Mouse (Mus musculus) hematopoietic stem cell, adult 5-6 weeks (primary cell): ENCODE measurements around the gene Lingo2. TPM values are rescaled to one million over a fixed set of nuclear protein-coding genes. Genes with fewer than 3 reads are reported as not detected.
"Not testable (repeated sequence)": the region's sequence is repeated elsewhere in the genome, so short reads cannot be mapped to it uniquely, and the experiment has no call there.

Source experiments
- ATAC-seq, 2 experiments: fragments of 125-278 bp in 1 of 2; replicated peaks in 1 of 2; 2 replicates each; pipeline ENCODE4 v1.8.0; 2016 to 2017; ENCODE audit warnings: inconsistent platforms in 2 of 2, mild to moderate bottlenecking in 2 of 2, moderate number of reproducible peaks in 2 of 2, low read depth in 1 of 2, moderate TSS enrichment in 1 of 2; ENCODE audit not compliant: low FRiP score in 2 of 2, poor library complexity in 2 of 2, severe bottlenecking in 2 of 2, insufficient read depth in 1 of 2, low TSS enrichment in 1 of 2
- total RNA-seq: library from RNA; stranded (forward); fragments of 172-1452, 232-1000 nt; gene quantifications from 2 replicates; pipeline ENCODE4 v1.2.3, GENCODE M21; 2017

Gene Lingo2
- total RNA-seq, 1 experiment from 2014 or later = not detected

DNA sequence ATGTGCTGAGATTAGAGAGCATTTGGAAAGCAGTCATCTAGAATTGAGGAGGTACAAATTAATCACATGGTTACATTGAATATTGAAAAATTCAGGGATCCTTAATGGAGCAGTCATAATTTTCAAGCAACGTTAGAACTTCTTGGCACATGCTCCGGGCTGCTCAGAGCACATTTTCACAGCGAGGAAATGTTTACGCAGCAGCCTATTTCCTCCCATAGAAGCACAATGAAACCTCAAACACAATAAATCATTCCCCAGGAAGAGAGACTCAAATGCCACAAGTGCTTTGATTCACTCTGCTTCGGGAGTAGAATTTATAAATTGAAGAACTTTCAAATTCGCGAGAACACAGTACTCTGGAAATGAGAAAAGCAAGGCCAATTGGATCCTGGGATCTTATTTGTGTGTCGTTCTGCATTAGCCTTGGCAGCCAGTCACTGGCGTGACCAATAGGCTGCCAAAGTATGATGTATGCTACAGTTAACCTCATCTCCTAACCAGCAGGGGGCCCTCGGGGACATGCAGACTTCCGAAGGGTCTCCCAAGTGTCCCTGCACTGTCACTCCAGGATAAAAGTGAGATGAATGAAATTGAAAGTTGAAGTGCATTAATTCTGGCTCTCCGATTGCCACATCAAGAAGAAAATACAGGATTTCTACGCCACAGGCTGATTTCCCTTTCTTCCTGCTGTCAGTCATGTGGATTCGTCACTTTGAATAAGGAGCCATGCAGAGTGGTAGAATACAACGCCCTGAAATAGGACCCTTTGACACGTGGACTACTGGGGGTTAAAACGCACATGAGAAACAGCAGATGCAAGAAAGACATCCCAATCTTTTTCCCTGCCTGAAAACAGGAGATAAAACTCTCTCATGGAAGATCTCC is 662.5 kb downstream of the Lingo2 start:
- ATAC-seq = peak; percentile 93 to 94

DNA sequence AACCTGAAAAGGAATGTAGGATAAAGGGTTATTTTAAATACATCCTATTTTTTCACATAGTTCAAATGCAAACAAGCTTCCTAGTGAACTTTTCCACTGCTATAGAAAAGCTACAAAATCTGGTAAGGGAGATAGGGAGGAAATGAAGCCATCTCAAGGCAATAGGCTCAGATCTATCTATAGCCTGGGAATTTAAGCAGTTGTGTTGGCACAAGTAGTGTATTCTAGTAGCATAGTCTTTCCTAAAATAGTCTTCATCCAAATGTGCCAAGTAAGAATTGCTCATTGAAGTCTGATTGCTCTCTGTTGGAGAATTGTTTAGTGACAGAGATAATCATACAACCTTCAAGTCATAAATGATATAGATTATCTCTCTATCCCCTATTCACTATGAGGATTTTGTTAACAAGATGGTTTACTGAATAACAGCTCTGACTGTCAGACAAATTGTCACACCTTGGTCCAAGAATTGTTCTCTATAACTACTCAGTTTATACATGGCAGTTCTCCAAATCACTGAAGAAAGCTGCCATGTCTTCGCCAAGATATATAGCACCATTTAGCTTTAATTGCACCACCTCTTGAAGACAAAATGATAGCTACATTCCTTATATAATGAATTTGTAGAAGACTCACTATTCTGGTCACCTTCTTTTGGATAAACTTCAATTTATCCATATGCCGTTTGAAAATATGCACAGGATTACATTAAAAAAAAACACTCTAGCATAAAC is 688.9 kb downstream of the Lingo2 start:
- ATAC-seq = no peak

DNA sequence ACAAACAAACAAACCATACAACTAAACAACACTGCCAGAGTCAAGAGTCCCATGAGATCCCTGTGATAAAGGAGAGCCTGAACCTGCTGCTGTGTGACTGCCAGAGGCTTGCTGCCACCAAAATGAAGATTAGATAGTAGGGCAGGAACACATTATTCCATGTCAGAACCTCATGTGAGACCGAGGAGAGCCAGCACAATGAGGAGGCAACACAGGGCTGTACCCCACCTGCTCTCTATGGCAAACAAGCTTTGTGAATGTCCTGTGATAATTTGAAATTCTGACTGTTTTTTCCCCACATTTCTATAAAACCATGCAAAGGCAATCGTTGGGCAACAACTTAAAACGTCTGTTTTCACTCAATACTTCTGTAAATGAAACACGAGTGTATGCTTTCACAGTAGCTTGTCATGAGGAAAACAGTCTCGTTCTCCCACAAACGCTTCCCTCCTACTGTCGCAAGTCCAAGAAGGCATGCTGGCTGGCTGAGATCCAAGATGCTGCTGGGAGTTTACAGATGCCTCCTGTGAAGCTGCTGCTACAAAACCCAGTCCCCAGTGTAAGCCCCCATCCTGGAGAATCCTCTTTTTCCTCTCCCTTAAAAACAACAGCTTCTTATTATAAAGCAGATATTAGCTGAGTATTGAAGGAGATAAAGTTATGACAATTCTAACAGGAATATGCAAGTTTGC is 765.2 kb downstream of the Lingo2 start:
- no peak for ATAC-seq

DNA sequence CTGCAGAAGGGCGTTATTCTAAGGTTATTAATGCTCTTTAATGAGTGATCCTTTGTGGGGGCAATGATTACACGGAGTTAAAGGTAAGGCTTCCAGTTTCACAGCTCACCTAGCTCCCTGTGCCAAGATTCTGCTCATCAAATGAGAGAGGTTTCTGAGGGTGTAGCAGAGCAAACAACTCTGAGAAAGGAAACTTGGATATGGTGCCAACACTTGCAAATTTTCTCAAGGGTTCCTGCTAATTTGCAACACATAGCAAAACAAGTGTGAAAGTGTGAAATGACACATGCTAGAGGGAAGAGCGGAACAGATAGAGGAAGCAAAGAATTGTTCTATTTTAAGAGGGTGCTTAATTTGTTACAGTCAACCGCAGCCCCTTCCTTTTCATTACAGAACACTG is 767.9 kb downstream of the Lingo2 start:
- ATAC-seq = peak; percentile 25 to 49; a peak in 2 of 4 replicates

DNA sequence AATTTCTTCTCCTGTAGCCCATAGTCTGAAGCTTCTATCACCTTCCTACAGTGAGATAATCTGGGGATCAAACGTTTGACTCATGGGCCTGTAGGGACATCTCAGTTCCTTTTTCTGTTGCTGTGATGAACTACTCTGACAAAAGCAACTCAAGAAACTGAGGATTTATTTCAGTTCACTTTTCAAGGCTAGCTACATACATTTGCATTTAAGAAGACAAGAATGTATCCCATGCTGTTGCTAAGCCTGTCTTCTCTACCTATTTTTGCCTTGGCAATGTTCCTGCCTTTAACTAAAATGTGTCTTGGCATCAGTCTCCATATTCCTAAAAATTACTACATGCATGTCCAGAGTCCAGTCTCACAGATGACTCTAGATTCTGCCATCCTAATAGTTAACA is 781.4 kb downstream of the Lingo2 start:
- ATAC-seq = no peak

DNA sequence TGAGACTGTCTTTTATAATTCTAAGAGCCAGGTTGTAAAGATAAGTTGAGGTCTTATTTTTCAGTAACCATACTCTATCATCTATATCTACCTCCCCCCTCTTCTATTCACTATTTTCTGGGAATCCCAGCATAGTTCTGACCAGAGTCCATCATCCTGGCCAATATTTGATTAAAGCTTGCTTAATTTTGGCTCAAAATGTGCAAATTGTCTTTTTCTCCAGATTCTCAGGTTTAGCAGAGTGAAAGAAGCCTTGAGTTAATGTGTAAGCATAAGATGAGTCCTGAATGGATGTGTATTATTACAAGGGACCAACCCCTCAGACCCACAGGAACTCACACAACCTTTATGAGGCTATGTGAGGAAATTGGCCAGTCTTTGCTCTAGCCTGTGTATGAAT is 820.2 kb downstream of the Lingo2 start:
- ATAC-seq = no peak

DNA sequence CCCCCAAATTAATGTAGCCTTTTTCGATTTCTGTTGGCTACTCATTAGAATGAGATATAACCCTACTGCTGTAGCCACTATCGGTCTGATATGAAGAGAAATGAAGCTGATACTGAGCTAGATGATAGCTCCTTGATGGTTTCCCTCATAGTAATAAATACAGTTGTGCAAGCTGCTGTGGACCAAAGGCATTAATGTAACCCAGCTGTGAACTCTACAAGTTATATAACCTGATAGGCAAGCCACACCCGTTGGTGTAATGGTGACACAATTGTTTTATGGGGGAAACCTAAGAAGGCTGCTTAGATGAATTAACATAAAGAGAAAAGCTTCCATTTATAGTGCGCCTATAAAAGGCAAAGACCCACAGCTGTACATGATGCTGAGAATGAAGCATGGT is 856.1 kb downstream of the Lingo2 start:
- ATAC-seq = no peak

DNA sequence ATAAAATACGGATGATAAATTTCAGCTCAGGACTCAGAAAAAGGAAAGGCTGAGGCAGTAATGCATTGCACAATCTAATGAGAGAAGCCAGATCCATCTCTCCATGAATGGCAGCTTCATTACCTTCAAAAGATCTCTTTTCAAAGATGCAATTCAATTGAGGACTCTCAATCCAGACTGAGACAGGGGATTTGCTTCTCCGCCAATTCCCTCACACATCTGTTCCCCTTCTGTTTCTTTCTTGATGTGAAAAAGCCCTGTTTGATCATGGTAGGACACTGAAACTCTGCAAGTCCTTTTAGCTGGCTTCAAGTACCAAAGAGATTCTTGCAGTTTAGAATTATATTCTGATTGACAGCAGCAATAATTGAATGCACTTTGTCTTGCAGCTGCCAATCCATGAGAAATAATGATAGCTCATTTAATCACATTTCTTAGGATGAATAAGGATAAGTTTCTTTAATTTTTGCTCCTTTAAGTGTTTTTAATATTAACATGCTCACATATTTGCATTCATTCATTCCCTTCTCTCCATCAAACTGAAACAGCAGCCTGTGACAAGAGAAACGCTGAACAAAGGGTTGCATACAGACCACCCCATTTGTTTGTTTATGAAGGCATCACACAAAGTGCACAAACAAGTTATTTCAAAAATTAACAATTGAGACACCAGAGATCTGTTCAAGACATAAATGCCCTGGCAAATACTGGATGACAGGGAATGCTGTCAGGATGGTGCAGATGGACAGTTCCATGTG is 870.3 kb downstream of the Lingo2 start:
- ATAC-seq = no peak

DNA sequence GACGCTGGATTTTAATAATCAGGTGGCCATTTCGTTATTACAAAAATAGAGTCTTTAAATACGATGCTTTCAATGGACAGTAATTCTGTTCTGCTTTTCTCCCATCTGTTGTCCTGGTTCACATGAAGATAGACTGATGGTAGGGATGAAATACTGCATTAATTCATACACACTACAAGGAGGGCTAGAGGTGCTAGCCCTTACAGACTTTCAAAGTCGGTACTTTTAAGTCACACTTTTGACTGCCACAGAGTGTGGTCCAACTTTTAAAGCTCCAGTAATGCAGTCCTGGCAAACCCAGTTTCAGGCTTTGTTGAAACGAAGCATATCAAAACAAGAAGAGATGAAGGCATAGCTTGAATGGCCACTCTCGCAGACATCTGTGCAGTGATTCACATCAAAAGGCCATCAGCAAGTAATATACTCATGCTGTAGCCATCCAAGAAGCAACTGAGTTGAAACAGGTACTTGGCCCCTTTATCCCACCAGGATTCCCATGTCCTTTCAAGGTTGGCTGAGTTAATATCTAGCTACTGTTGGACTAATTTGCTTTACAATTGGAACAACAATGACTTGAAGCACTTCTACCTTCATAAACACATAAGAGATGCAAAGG is 872.5 kb downstream of the Lingo2 start:
- ATAC-seq = no peak

DNA sequence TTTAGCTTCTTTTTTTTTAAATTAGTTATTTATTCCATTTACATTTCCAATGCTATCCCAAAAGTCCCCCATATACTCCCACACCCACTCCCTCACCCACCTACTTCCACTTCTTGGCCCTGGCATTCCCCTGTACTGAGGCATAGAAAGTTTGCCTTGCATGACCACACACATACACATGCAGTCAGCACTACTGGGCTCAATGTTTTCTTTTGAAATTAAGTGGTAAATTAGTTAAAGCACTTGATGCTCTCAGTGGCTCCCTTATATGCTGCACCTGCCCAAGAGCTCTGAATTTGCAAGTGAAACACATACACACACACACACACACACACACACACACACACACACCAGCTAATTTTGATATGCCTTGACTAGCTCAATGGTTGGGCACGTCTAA is 886.8 kb downstream of the Lingo2 start:
- ATAC-seq = not testable (repeated sequence)

DNA sequence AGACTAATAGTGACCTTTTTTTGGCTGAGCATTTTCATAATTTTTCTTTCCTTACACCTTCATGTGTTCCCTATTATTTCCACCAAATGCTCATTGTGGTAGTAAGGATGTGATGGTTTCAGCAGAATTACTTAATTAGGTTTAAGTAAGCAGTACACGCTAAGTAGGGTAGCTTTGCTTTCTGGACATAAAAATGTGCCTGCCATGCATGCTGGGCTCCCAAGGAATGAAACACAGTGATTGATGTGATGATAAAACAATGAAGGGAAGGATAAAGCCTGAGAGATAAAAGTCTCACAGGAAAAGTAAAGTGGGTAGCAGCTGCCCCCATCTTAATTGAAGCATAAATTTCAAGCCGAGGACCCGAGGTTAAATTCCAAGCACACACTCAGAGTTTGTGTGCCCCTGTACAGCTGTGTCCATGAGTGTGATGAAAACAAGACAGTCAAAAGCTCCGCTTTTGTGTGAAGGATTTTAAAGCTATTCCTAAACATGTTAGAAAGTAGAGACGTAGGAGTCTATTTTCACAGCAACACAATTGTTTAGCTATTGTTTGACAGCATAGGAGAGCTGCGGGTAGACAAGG is 898.7 kb downstream of the Lingo2 start:
- no peak for ATAC-seq

DNA sequence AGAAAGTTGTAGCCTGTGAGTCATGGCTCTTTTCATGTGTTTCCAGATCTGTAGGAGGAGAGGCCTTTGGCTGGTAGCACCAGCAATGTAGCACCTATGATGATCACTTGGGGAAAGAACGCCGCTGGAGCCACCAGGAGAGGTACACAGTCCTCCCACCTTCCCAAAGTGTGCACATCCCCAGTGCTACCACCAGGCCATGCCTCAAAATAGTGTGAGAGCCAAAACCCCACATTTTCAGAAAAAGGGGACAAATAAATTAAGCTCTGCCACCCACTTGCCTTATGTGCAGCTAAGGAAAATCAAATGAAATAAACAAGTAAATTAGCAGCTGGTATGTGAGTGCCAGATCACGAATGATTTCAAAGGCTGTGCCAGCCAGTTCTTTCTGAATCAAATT is 911.2 kb downstream of the Lingo2 start:
- ATAC-seq = no peak

DNA sequence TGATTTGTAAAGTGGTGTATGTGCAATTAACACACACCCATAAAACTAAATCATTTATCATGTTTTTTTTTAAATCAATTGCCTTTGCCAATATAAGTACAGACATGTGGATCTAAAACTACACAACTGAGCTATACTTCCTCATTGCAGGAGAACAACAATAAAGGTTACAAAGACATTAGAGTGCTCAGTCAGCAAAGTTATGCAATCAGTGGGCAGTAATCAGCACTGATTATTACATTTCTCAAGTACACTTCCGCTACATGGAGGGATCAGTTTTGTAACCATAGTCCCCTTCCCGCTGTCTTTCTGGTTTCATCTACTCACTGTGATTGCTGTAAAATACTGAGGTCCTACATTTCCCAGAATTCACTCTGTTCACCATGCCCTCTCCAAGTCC is 912.8 kb downstream of the Lingo2 start:
- ATAC-seq = no peak

DNA sequence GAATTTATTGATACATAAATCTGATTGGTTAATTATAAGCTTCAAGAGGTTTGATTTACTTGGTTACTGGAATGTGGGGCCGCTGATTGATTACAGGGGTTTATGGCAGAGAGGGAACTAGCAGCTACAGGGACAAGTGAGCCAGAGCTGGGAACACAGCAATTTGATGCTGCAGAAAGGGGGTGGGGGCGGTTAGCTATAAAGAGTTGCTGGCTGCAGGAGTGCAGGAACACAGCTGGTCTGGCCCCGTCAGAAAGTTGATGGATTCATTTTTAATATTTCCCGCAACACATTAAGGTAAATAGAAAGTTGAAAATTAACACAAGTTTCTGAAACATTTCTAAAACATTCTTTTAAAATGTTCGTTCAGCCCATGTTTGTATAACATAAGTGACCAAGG is 919.5 kb downstream of the Lingo2 start:
- no peak for ATAC-seq

DNA sequence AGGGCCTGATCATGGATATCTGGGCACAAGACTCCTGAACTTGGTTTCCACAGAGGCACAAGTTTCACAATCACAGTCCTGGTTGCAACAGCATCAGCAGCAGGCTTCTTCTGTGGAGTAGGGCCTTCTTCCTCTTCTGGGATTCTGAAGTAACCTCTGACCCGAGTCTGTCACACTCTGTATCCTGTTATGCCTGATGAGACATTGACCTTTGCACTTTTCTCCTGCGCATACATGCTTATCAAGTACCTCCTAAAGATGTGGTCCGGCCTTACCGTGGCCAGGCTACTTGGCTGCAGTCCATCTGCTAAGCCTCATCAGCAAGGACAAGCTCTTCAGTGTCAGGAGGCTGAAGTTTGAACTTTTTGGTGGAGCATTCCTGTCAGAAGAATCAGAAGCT is 937.4 kb downstream of the Lingo2 start:
- ATAC-seq = no peak

DNA sequence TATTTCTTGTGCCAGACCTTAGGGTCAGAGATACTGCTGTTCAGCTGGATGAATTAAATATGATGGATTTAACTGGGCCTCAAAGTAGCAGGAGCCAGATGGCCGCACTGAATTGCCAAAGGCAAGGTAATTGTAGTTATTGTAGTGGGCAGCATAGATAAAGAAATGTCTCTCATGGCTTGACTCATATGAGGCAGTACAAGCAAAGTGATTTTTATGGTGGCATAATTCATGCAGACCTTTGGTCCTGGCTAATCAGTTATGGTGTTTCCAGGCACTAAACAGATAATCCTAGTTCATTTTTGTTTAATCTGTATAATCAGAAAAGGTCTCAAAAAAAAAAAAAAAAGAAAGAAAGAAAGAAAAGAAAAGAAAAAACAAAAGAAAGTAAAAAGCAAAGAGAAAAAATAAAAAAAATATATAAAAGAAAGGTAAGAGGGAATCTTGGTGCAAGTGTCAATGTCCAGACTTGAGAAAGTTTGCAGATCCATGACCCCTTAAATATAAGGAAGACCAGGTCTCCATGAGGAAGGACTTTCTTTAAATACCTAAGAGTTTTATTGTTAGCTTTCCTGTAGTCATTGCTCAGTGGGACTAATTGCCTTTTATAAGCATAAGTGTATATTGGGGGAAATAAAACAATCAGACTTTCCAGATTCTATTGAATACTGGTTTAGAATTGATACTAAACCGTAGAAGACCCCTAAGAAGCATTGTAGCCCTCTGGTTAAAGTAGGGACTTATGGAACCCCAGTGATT is 959.4 kb downstream of the Lingo2 start:
- no peak for ATAC-seq
